Mouse (Mus musculus): Measurements from ENCODE around the gene Spag5.
"Not testable (repeated sequence)": the region's sequence is repeated elsewhere in the genome, so short reads cannot be mapped to it uniquely, and the experiment has no call there.

Spag5 gene

GRCm38 (mm10) chr11:78301357-78302084, at the start of gene Spag5:
Gene Spag5, plus strand, starts transcription at chr11:78301529.
- peak; percentile 90 for DNase-seq (ENCODE audit: low spot score)

- no peak for DNase-seq (ENCODE audit: low spot score)
Measured at GRCm38 (mm10) chr11:78256618-78257017, 44.7 kb upstream of the Spag5 start.

- DNase-seq (ENCODE audit: low spot score): no peak
Measured at GRCm38 (mm10) chr11:78260489-78261258, 40.7 kb upstream of the Spag5 start.

GRCm38 (mm10) chr11:78261380-78262352, 39.7 kb upstream of the Spag5 start, which contains the start of gene 2610507B11Rik:
Gene 2610507B11Rik, plus strand, starts transcription at chr11:78261752.
- peak; percentile 94 for DNase-seq (ENCODE audit: low spot score)

- DNase-seq (ENCODE audit: low spot score): peak; percentile 66
Measured at GRCm38 (mm10) chr11:78262550-78262949, 38.8 kb upstream of the Spag5 start.

- DNase-seq (ENCODE audit: low spot score): no peak
Measured at GRCm38 (mm10) chr11:78265571-78265970, 35.8 kb upstream of the Spag5 start.

- no peak for DNase-seq (ENCODE audit: low spot score)
Measured at GRCm38 (mm10) chr11:78271986-78272385, 29.3 kb upstream of the Spag5 start.

- no peak for DNase-seq (ENCODE audit: low spot score)
Measured at GRCm38 (mm10) chr11:78275596-78275995, 25.7 kb upstream of the Spag5 start.

GRCm38 (mm10) chr11:78276169-78276568, 25.2 kb upstream of the Spag5 start:
- not testable (repeated sequence) for DNase-seq (ENCODE audit: low spot score)

- DNase-seq (ENCODE audit: low spot score): no peak
Measured at GRCm38 (mm10) chr11:78278853-78279252, 22.5 kb upstream of the Spag5 start.

- no peak for DNase-seq (ENCODE audit: low spot score)
Measured at GRCm38 (mm10) chr11:78279586-78279985, 21.7 kb upstream of the Spag5 start.

GRCm38 (mm10) chr11:78289146-78289763, 12.1 kb upstream of the Spag5 start:
- no peak for DNase-seq (ENCODE audit: low spot score)

- no peak for DNase-seq (ENCODE audit: low spot score)
Measured at GRCm38 (mm10) chr11:78290654-78291053, 10.7 kb upstream of the Spag5 start, which contains the start of gene BC030499. Gene BC030499, plus strand, starts transcription at chr11:78290841.

GRCm38 (mm10) chr11:78294585-78294984, 6.7 kb upstream of the Spag5 start:
- no peak for DNase-seq (ENCODE audit: low spot score)

GRCm38 (mm10) chr11:78300917-78301316, 412 bp upstream of the Spag5 start:
- DNase-seq (ENCODE audit: low spot score): no peak

- DNase-seq (ENCODE audit: low spot score): no peak
Measured at GRCm38 (mm10) chr11:78305272-78305671, 3.9 kb downstream of the Spag5 start.

- DNase-seq (ENCODE audit: low spot score): no peak
Measured at GRCm38 (mm10) chr11:78310861-78311511, 9.7 kb downstream of the Spag5 start.

- no peak for DNase-seq (ENCODE audit: low spot score)
Measured at GRCm38 (mm10) chr11:78313662-78314061, 12.3 kb downstream of the Spag5 start.

GRCm38 (mm10) chr11:78318411-78318810, 17.1 kb downstream of the Spag5 start:
- no peak for DNase-seq (ENCODE audit: low spot score)

- no peak for DNase-seq (ENCODE audit: low spot score)
Measured at GRCm38 (mm10) chr11:78322076-78322831, 20.9 kb downstream of the Spag5 start.
